Mouse (Mus musculus) spleen, adult 12 weeks (tissue): ENCODE results near the gene Kcna2.

Experiments used
- DNase-seq: peaks from one replicate; pipeline ENCODE4 v3.0.0; 2022; ENCODE audit warnings: low spot score

Kcna2 gene

GRCm38 (mm10) chr3:107150872-107151540, 50.1 kb downstream of the Kcna2 start:
- DNase-seq = no peak

DNA sequence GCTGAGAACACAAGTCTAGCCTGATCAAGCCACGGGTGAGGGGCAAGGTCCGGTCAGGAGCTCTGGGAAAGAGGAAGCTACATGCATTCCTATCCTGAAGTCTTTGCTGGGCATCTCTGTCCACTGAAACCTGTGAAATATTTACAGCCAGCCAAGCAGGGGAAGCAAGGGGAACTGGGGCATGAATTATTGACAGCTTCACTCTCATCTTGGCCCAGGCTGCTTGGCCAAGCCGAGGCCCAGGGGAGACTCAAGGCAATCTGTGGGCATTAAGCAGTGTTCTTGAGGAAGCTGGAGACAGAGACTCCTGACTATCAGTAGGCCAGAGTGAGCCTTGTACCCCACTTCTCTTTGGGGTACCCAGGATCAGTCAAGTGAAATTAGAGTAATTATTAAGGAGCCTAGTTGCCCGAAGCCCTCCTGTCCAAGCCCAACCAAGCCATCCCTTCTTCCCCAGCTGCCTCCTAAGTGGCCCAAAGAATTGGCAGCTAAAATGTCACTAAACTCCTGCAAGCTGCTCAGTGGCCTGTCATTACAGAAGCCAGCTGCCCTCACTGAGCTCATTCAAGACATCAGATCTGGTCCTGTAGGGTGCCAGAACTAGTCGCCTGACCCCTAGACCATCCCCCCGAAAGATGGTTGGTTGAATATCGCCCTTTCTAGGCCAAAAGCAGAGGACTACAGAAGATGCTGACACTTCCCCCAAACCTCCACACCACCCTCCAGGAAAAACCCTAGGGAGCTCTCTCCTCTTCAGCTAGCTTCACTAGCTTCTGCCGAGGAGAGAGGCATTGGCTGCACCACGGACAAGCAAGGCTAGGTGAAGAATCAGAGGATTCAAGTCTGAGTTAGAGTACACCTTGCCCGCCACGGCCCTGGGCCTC, 53.1 kb downstream of the Kcna2 start:
- no peak for DNase-seq

GRCm38 (mm10) chr3:107158856-107159255, 57.9 kb downstream of the Kcna2 start:
- DNase-seq = no peak

GRCm38 (mm10) chr3:107159418-107159817, 58.5 kb downstream of the Kcna2 start:
- DNase-seq = no peak

- no peak for DNase-seq
These were observed 58.9 kb downstream of the Kcna2 start for GRCm38 (mm10) chr3:107159859-107160324.

DNA sequence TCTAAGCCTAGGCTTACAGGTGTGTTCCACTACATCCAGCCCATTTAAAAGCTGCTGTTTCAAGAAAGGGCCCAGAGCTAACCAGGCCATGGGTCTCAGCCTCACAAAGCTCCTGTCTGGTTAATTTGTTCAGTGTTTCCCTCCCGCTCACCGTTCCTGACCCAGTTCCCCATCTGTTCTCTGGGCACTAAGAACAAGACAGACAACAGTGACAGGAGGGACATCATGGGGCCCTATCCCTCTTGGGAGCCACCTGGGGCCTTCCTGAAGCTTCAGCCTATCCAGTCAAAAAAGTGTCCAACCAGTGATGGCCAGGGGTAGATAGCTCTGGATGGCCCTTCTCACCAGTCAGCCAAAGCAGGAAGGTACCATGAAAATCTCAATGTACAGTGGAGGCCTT, 61.8 kb downstream of the Kcna2 start:
- no peak for DNase-seq
